Mouse (Mus musculus) NIH3T3 (cell line): ENCODE data around the gene Klf11.

ENCODE experiments used
- DNase-seq: peaks from one replicate; pipeline ENCODE4 v3.0.0-alpha.2; 2012; ENCODE audit warnings: low read depth

Klf11 gene

DNA sequence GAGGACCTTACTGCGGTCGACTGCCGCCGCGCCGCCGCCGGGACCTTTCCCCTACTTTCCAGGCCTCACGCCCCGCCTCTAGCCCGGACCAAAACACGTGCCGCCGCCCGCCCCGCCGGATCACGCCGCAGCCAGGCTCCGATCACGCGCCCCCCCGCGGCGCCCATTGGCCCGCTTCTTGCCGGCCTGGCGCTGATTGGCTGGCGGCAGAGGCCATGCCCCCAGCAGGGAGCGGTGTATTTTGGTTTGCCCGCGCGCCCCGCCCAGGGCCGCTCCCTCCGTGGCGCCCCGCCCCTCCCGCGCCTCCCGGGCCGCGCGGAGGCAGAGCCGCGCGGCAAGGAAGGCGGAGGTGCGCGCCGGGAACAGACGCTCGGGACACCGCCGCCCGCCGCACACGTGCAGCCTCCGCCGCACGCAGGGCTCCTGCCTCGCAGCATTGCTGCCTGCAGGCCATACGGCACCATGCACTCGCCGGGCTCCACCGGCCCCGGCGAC lies at the start of gene Klf11:
Gene Klf11, plus strand, starts transcription at position 212 of the 495 bp plus-strand sequence.
- DNase-seq = peak; percentile 99

DNA sequence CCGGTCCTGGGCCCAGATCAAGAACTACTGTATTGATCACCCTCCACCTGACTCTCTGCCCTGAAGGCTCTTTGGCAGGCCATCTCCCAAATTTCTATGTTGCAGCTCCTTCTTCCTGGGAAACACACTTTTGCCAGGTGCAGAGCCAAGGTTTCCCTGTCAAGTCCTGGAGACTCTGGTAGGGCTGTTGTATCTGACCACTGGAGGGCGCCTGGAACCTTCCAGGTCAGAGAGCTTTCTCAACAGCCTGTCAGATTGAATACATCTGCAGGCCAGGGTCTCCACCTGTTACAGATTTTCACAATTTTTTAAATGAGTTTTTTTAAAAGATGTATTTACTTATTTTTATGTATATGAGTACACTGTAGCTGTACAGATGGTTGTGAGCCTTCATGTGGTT lies 47.8 kb upstream of the Klf11 start:
- peak; percentile 88 for DNase-seq

DNA sequence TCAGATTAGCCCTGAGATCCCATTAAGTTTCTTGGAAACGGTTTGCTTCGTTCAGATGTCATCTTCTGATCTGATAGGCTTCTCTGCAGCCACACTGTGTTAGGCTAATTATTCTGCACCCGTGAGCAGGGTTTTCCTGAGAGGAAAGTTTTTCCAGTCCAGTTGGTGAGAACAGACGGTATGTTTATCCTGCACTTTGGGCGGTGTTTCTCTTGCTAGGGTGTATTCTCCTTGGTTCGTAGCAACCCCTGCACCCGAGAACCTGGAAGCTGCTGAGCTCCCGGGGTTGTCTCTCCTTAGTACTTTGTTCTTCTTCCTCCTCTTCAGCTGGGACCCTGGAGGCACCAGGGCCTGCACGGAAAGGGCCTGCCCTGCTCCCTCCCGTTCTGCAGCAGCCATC lies 44.9 kb upstream of the Klf11 start:
- no peak for DNase-seq

DNA sequence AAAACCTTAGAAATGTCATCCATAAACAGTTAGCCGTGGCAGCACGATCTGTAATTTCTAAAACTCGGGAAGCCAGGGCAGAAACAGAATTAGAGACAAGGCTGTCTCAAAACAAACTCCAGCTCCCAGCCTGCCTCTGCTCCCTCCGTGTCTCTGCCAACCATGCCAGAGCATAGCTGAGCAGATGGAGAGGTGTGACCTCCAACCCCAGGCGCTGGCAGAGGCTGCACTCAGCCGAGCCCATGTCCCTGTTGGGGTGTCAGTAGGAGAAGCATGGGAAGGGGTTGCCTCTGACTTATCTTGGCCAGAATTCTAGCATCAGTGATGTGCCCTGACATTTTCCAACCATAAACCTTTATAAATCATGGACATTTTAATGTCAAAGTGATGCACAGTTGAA lies 38.5 kb upstream of the Klf11 start:
- no peak for DNase-seq

DNA sequence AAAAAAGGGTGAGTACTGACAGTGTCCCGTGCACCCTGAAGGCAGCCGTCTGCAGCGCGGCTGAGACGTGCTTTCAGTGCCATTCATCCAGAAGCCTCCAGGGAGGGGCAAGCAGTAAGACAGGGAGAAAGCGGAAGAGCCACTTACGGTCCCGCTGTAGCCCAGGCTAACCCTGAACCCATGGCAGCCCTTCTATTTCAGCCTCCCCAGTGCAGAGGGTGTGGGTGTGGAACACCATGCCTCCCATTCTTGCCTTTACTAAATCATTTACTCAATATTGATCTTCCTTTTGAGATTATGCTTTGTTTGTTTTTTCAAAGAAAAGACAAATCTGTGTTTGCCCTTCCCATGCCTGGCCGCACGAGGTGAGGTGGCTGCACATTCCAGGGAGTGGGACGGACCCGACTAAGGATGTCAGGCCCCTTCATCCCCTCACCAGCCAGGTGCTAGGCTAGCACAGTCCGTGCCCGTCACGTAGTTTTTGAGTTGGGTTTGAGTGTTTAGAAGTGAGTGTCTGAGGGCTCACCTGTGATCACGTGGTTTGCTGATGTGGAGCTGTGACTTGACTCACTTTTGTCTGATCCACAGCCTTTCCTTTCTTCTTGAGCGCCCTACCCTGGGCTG lies 36.5 kb upstream of the Klf11 start:
- DNase-seq = no peak

DNA sequence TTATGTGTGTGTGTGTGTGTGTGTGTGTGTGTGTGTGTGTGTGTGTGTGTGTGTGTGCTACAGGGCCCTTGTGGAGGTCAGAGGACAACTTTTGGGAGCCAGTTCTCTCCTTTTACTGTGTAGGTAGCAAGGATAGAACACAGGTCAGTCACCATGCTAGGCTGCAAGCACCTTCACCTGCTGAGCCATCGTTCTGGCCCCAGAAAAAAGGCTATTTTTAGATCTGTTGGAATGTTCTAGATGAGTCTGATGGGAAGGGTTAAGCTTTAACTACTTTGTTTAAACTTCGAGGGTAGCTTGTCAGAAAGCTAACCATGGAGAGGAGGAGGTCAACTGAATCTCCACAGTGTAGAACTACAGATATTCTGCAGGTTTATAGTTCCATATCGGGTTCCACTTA lies 35.9 kb upstream of the Klf11 start:
- DNase-seq = no peak

DNA sequence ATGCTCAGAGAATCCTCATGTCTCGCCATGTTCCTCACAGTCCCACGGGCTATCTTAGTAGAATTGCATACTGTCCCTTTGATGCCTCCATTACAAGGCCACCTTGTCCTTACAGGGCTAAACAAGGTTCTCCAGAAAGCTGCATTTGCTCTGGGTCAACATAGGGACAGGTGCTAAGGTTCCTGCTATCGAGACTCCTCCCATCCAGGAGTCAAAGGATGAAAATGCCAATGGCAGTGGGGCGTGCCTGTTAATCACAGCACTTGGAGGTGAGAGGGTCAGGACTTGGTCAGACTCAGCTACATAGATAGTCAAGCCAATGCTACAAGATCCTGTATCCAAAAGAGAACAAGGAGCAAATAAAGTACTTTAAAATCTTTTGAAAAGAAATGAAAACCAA lies 31.6 kb upstream of the Klf11 start:
- no peak for DNase-seq

DNA sequence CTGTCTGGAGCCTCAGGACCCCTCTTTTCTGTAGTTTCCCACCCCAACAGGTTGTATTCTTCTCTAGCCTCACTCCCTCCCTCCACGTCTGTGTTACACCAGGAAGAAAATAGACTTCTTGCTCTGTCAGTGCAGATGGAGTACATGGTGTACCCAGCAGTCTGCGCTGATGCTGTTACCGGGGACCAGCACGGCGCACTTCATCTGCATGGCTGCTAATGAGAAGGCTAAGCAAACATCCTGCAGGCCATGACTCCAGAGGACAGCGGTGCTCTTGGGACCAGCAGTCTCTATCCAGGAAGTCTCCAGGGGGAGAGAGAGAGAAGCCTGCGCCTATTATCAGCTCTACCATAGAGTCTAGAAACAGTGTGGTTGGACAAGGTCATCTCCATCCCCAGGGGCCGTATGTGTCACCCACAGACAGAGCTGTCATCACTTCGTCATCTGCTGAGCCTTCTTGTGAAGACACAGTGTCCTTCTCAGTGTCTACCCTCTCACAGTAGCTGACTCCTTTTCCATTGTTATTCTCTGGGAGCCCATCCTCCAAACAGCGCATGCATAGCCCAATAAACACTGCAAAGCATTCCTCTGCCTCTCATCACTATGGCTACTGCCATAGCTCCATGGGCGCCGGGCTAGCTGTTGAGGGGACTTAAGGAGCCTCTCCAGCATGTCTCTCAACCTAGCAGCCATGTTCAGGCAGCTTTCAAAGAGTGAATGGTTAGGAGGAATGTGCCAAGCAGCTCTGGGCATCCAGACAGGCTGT lies 27.4 kb upstream of the Klf11 start:
- DNase-seq = no peak

DNA sequence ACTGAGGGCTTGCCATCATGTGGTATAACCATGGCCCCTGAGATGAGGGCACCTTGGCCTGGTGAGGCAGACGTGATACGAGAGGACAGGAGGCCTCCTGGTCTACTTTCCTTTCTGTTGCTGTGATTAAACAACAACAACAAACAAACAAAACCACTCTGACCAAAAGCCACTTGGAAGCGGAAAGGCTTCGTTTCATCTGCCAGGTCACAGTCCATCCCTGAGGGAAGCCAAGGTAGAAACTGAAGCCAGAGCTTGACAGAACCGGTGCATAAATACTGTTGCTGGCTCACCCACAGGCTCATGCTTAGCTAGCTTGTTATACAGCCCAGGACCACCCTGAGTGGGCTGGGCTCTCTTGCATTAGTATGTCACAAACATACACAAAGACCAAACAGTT lies 24.7 kb upstream of the Klf11 start:
- DNase-seq = no peak

DNA sequence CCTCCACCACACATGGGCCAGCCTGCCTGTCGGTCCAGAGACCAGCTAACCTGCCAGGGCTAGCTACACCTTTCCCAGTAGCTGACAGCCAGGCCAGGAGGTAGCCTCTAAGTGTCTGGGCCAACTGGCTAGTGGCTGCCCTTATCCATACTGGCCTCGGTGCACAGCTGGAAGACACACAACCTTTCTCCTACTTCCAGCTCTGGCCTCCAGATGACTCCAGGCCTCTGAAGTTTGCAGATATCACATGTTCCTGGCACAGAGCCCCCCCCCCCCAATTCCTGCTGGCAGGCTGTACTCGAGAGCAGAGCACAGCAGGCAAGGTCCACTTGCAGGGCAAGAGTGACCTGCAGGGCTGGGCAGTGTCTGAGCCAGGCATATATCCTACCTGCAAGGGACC lies 23.9 kb upstream of the Klf11 start:
- DNase-seq = peak; percentile 13

DNA sequence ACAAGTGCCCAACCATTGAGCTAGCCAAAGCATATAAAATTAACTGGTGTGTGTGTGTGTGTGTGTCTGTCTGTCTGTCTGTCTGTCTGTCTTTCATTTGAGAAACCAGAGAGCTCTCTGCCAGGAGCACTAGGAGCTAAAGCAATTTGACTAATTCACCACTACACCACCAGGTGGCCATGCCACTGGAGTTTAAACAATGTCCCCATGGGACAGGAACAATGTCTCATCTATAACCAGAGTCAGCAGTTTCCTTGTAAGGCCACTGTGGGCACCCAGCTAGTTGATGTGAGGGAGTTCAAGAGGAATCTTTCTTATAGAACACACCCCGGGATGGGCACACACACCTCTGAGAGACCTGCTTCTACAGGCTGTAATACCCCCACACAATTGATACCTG lies 20.9 kb upstream of the Klf11 start:
- DNase-seq = peak; percentile 44

DNA sequence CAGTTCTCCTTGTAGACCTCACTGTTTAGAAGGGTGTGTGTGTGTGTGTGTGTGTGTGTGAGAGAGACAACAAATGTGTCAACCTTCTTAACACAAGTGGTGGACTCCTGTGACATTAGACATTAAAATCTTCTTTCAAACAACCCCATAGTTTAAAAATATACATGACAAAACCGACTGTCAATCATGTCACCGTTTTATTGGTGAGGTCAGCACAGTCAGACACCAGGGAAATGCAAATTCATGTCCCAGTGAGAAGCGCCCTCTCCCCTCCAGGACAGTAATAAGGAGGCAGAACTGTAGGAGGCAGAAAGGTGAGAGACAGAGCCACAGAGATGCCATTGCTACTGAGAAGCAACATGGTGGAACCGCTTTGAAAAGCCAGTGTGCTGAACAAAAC lies 18.7 kb upstream of the Klf11 start:
- DNase-seq = no peak

DNA sequence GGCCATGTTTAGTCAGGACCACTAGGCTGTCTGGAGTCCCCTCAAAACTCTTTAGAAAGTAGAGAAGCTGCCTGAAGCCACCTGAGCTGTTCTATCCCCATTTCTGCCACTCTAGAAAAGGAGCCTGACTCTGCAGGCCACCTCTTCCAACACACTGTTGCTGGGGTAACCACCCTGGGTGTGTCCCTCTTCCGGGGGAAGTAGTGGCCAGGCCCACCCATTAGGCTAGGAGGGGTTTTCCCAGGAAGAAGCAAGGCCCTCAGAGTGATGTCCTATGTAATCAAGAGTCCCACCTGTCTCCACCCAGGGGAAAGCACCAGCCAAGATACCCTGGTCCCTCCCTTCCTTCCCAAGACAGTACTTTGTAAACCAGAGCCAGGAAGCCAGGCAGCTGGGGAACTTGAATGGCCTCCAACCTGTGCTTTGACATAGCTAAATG lies 17.3 kb upstream of the Klf11 start:
- DNase-seq = peak; percentile 14

DNA sequence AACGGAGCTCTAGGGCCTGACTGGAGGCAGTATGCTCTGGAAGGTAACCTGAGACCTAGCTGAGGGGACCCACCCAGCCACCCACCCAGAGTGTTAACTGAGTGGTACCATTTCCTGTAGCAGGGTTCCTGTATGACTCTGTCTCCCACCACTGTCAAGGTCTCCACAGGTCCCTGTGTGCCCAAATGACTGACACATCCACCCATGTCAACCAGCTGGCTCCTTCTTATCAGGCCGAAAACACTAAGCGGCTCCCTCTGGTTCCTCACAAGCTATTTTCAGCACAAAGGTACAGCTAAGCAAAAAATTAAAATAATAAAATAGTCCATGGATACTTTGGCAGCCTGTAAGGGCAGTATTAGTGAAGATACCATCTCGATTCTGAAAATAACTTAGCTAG lies 16.9 kb upstream of the Klf11 start:
- no peak for DNase-seq

DNA sequence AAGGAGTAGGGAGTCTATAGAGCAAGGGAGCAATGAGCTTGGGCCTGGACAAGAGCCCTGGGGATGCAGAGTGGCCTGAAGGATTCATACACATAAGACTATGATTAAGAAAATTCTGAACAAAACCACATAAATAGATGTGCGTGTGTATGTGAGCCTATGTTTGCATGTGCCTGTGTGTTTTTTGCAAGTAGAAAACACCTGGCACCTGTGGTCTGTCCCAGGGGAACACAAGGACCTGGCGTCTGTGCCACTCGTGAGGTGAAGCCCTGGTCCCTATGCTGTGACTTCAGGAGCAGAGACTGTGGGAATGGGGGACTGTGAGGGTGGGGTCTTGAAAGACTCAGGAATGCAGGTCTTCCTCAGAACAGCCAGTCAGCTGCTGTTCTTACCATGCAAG lies 16.4 kb upstream of the Klf11 start:
- no peak for DNase-seq

DNA sequence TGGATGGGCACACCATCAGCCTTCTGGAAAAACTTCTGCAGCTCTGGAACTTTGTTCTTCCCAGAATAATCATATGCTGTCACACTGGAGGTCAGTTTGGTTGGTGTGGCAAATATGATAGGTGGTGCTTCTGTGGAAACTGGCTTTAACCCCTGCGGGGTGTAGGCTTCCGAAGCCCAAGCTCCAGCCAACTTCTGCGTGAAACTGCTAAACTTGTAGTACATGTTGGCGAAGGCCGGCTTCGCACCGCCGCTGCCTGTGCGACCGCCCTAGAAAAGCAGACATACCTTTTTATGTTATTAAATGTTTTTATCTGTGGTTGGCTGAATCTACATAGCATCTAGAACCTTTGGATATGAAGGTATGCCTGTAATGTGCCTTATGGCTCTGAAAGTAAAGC lies 12.3 kb upstream of the Klf11 start:
- DNase-seq = peak; percentile 20

DNA sequence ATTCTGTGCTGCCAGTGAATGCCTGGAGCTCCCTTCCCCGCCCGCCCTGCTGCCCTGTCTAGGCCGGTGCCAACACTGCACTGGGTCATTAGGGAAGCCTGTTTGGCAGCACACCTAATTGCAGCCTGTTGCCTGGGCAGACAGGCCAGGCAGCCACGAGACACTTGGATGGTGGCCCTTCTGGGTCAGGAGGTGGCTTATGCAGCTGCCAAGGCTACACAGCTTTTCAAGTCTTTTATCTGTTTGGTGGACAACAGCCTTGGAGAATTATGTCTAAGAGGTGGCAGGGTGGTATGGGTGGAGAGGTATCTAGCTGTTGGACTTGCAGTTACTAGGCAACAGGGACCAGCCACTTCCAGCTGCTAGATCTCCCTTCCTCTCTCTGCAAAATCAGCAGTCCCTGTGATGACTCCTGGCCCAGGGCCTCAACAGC lies 8.7 kb upstream of the Klf11 start:
- peak; percentile 66 for DNase-seq

DNA sequence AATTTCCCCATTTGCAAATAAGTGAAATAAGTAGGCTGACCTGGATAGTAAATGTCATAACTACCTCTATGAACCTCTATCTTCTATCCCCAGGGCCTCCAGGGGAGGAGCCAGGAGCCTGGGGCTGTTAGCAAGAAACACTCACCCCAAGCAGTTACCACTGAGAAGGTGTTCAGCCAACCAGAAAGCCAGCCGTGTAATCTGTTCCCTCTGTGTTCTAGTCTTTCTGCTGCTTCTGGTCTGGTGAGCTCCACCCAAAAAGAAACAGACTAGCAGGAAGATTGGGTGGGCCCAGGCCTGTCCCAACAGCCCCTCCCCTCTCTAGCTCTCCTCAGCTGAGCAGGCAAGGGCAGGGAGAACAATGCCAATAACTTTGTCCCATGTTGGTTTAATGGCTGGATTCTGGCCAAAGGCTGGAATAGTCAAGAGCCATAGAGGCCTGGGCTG lies 6.9 kb upstream of the Klf11 start:
- DNase-seq = peak; percentile 11

DNA sequence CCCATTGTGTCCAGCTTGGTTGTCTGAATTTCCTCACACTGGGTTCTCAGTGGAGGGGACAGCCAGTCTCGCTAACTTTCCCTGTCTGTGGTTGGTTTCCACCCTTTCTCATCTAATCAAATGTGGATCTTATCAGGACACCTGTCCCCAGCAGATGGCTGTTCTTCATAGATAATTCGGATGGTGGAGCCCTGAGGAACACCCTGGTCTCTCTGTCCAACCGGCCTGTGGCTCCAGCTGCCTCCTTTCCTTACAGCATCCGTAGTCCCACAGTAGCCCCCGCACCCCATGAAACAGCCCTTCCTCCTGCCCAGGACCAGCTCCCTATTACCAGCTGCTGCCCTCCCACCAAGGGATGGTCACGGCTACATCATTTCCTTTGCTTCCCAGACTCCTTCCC lies 5.2 kb upstream of the Klf11 start:
- DNase-seq = no peak

DNA sequence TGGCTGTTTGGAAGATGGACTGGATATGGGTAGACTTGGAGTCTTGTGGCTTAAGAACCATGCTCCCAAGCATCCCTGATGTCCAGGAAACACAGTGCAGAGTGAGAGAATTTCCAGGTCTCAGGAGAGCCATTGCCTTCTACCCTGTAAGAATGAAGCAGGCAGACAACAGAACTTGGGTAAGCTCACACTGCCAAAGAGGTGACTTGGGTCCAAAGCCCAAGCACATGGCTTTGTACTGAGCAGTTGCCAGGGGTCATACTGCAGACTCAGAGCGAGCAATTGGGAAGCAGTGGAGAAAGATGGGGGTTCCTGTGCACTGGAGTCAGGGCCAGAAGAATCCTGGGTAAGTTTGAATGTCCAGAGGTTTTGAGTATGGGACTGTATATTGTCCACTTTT lies 3.0 kb upstream of the Klf11 start:
- no peak for DNase-seq

DNA sequence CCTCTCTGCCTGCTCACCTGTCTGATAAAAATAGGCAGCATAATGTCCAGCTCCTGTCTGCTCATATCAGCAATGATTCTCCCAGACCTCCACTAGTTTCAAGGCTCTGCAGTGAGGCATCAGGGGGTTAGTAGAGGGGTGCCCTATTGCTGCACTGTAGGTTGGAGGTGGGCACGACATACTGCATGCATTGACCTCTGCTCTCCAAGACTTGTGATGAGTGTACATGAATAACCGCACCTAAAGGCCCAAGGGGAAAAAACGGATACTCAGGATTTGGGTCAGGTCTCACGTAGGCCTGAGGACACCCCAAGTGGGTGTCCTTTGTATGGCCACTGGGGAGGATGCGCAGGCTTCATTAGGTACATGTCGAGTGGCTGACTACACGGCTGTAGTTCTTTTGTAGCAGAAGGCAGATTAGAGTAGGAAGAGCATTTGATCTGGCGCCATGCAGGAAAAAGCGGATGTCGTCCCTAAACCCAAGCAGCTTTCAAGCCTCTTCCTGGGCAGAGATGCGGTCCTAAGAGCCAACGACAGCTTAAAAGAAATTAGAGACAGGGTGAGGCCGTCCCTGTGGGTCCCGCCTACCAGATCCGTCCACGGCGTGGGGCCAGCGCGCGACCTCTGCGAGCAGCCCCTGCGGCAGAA lies 535 bp upstream of the Klf11 start:
- DNase-seq = no peak

DNA sequence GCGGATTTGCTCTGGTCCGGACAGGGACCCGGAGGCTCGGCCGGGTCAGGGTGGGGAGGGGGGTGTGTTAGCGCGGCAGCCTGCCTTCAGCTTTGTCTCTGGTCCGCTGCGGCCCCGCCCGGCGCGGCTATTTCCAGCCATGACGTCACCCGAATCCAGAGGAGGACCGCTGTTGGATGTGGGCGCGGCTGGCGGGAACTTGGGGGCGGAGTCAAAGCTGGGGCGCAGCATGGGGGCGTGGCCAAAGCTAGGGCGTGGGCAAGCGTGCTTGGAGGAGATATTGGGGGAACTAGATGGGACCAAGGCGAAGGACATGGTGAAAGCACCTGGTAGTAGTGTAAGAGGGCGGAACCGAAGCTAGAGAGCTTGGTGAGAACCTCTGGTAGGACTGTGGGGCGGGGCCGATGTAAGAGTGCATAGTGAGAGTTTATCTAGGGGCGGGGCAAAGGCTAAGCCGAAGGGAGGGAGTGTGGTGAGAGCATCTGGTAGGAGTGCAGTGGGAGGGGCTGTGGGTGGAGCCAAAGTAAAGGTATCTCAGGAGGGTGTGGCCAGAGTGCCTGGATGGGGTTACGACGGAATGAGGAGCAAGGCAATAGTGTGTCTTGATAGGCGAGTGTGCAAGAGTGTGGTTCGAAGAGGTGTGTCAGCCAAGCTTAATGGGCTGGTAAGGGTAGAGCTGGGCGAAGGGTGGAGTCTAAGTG lies 718 bp downstream of the Klf11 start:
- peak; percentile 98 for DNase-seq
